Mouse (Mus musculus): Measurements from ENCODE around the gene Cnnm1.

The Cnnm1 gene

DNA sequence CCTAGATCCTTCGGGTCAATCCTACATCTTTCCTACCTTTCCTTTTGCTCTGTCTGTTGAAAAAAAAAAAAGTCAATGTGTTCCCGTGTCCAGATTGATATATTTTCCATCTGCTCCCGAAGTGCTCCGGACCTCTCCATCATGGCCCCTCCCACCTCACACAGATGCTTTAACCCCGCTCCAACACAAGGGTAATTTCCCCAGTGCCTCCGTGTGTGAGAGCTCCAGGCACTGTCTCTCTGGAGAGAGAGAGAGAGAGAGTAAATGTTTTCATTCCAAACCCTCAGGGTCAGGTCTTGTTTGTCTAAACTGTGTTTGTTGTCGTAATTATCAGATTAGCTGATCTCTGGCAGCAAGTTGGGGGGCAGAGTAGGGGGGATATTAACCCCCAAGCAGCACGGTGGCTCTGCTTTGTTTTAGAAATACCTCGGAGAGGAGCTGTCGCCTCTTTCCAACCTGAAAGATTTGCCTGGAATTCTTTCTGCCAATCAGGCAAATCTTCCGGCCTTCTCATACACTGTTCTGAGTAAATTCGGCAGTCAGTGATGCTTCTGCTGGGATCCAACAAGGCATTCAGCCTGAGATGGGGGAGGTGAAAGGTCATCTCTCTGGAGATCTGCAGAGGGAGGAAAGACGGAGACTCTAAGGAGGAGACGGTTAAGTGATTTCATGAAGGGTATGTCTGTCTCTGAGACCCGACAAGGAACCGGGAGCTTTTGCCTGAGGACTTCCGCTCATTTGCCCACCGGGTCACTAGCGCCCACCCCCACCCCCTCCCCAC, 106.3 kb downstream of the Cnnm1 start:
- DNase-seq (ENCODE audit: low spot score): no peak
